Mouse (Mus musculus): ENCODE data around the gene Rhox8.
"Not testable (repeated sequence)": the region's sequence is repeated elsewhere in the genome, so short reads cannot be mapped to it uniquely, and the experiment has no call there.

The Rhox8 gene

DNA sequence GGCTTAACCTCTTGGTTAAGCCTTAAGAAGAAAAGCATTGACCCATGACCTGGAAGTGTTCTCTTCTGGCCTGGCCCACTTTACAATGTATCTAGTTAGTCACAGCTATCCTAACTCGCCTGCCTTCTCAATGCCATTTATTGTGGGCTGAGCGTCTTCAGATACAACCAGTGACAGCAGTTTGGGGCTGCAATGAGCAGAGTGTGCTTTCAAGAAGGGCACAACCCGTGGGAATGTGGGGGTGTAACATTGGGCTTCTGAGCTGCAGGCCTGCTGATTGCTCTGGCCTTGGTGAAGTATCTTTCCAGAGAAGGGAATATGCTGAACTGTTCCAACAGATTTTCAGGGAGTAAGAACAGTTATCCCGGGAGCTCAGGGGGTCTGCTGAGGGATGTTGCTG, at the start of gene Rhox8:
TSS of gene Rhox8 (minus strand) at position 101 of the 400 bp plus-strand sequence.
- no peak for DNase-seq

DNA sequence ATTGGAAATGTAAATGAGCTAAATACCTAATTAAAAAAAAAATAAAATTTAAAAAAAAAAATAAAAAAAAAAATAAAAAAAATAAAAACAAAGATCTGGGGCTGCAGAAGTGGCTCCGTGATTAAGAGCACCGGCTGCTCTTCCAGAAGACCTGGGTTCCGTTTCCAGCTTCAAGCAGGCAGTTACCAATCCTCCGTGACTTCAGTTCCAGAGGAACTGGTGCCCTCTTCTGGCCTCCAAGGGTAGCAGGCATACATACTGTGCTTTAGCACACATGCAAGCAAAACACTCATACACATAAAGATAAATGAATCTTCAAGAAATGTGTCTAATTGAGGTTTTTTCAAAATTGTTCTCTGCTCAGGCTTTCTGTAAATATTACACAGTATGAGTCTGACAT, 37.6 kb upstream of the Rhox8 start:
- no peak for DNase-seq

DNA sequence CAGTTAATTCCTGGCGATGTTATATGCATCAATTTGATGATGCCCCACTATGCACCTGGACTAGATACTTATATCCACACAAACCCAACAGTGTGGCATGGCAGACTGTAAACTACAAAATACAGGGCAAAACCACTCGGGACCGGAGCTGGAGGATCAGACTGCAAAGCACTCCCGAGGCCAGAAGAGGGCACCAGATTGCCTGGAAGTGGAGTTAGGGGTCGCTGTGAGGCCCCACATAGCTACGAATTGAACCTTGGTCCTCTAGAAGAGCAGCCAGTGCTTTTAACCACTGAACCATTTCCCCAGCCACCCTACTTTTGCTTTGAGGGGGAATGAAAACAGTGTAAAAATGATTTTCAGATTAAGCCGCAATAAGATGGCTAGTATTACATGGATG, 29.8 kb upstream of the Rhox8 start:
- DNase-seq: no peak

DNA sequence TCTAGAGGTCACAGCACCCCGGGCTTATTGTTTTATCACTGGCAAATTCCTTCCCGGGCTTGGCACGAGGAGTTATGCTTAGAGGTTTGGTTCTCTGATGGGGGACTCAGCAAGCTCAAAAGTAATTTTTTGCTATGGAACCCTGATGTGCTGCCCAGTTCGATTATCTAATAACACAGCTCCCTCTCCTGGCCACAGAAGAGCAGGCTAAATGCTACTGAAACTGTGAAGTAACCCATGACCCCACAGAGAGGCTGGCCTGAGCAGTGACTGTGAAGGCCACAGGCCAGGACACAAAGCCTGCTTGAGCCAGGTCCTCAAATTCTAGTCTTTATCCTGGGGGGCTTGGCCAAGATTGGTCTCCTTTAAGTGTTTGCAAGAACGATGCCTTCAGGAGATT, 25.0 kb upstream of the Rhox8 start:
- DNase-seq: no peak

DNA sequence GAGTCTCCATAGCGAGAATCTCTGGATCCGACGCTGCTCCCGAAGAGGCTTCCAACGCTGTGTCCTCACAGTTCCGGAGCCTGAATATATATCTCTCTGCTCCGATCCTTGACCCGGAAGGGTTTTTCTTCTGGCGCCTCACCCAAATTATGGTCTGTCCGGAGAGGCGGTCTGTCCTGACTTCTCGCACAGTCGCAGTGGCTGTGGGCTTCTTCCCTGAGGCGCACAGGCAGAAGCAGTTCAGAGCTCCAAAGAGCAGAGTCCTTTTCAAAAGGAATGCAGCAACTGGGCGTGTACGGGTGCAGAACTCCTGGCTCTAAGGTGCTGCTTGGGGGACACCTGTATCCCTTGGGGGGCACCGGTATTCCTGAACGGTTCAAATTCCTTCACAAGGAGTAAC, 22.9 kb upstream of the Rhox8 start, which contains the start of gene Rhox9:
TSS of gene Rhox9 (minus strand) at position 101 of the 400 bp plus-strand sequence.
- DNase-seq: not testable (repeated sequence)

GRCm38 (mm10) chrX:37897132-37897531, 18.4 kb upstream of the Rhox8 start, which contains the start of gene Rhox7b:
Gene Rhox7b, minus strand, starts transcription at chrX:37897232.
- DNase-seq: not testable (repeated sequence)

- DNase-seq: no peak
These were observed 7.1 kb downstream of the Rhox8 start for GRCm38 (mm10) chrX:37871641-37872040.

DNA sequence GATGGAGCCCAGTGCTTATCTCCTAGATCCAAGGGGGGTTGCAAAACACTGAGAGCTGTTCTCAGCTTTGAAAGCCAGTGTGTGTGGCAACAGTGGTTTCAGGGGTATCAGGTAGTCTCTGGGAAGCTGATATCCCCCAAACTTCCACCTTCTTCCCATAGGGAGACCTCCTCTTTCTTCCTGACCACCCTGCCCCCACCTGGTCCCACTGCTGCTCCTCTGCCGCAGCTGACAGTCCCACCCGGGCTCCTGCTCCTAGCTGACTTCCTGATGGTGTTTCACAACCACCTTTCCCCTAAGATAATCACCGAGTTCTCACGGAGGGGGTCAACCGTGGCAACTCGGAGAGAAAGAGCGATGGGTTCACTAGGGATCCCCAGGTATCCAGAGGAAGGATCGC, 47.4 kb downstream of the Rhox8 start, which contains the start of gene Rhox7a:
TSS of gene Rhox7a (plus strand) at position 301 of the 400 bp plus-strand sequence.
- not testable (repeated sequence) for DNase-seq

- DNase-seq: not testable (repeated sequence)
These were observed 52.1 kb downstream of the Rhox8 start, which contains the start of gene Rhox6 for GRCm38 (mm10) chrX:37826610-37827009. Gene Rhox6, plus strand, starts transcription at chrX:37826910.
